Mouse (Mus musculus): ENCODE measurements at regions not wholly inside any gene's neighbourhood (a gene's known extent, or its start where the extent isn't known, plus 50 kb on each side); places are given as distances from the start of the nearest gene placed in this dataset.
"Not testable (repeated sequence)": the region's sequence is repeated elsewhere in the genome, so short reads cannot be mapped to it uniquely, and the experiment has no call there.

- not testable (repeated sequence) for TF ChIP-seq POLR2A (IDR thresholded peaks at IDR 0.05; ENCODE audit: low read depth, low read length); CTCF (conservative IDR thresholded peaks at IDR 0.05; ENCODE audit: insufficient read depth, insufficient read length, low read depth, low read length)
These were observed 286.4 kb upstream of the Slc7a14 start for GRCm38 (mm10) chr3:31596581-31596980.

Measured in kidney, adult 2 months (tissue).